Mouse (Mus musculus) gastrocnemius, adult 2 months (tissue): ENCODE measurements around the gene Sgip1. TPM values are rescaled to one million over a fixed set of nuclear protein-coding genes. Genes with fewer than 3 reads are reported as not detected.

Experiments used
- DNase-seq: peaks from one replicate; pipeline ENCODE4 v3.0.0; 2022
- H3K27ac ChIP-seq: fragments of 200-600 bp; 2 replicates; pipeline ENCODE4 v1.8.1; 2022; ENCODE audit warnings: mild to moderate bottlenecking
- H3K4me3 ChIP-seq: fragments of 200-600 bp; 2 replicates; pipeline ENCODE4 v1.8.1; 2022; ENCODE audit warnings: mild to moderate bottlenecking, moderate library complexity
- CTCF ChIP-seq: fragments of 200-600 bp; IDR thresholded peaks from 2 replicates; pipeline ENCODE4 v1.8.1; 2022; ENCODE audit warnings: antibody characterized with exemption, mild to moderate bottlenecking, moderate library complexity
- intact Hi-C: fragments of 180-260 bp; cut with DNase I; formaldehyde crosslinking; loops from one replicate; pipeline ENCODE4 v1.15.1; 2025
- total RNA-seq, 2 experiments: library from RNA; stranded (reverse); gene quantifications; 2 replicates each; pipeline ENCODE4 v1.2.3; 2021

Sgip1 gene
- total RNA-seq, 2 experiments from 2014 or later = 1.8 to 2.4 TPM

DNA sequence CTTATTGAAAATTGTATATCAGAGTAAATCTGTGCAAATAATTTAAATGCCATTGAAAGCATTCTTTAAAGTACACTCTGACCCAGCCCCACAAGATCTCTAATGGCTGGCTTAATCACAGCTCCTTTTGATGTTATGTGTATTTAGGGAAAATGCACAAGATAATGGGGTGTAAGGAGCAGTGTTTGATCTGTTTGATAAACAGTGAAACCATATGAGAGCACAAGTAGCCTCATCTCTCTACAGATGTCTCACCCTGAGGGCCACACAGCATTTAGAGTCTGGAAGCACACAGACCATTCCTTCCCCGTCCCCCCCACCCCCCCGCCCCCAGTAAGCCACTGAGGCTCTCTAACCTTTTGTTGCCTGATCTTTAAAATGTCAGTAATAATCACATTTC is 87.4 kb downstream of the Sgip1 start:
- intact Hi-C loops = no loop called here
- DNase-seq = no peak
- Histone ChIP-seq H3K27ac (no peak overlapping the region), H3K4me3 (no peak overlapping the region)
- TF ChIP-seq CTCF = no peak

DNA sequence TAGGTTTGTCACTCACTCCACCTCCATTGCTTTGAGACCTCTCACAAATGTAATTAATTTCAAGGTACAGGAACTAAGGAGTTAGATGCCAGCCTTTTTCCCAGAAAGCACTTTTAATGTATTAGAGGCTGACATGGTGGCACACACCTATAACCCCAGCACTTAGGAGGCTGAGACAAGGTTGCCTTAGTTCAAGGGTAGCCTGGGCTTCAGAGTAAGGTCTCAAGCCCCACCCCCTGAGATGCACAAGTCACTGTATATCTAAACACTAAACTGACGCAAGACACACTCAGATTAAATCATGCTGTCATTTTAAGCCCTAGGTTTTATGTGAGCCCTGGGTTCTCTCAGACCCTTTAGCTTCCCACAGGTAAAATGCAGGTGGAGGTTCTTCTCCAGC is 92.1 kb downstream of the Sgip1 start:
- intact Hi-C loops = no loop called here
- TF ChIP-seq CTCF = no peak
- no peak overlapping the region for H3K4me3 ChIP-seq
- no peak overlapping the region for H3K27ac ChIP-seq
- DNase-seq = no peak

DNA sequence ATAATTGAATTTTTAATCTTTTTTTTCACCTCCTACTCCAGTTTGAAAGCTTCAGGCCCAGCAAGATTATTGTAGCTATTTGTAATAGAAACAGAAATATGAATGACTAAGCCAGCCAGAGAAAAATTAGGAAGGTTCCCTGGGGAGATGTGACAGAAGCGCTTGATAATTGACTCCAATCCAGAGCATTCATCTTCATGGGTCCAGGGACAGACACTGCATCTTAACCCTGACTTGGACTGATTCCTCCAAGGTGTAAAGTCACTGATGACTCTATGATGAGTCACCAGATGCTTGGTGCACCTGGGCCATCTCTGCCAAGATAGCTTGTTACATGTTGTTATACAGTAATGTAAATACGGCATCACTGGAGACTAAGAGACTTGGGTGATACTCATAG is 92.6 kb downstream of the Sgip1 start:
- intact Hi-C loops = no loop called here
- no peak for DNase-seq
- no peak for TF ChIP-seq CTCF
- Histone ChIP-seq H3K27ac (no peak overlapping the region), H3K4me3 (no peak overlapping the region)

DNA sequence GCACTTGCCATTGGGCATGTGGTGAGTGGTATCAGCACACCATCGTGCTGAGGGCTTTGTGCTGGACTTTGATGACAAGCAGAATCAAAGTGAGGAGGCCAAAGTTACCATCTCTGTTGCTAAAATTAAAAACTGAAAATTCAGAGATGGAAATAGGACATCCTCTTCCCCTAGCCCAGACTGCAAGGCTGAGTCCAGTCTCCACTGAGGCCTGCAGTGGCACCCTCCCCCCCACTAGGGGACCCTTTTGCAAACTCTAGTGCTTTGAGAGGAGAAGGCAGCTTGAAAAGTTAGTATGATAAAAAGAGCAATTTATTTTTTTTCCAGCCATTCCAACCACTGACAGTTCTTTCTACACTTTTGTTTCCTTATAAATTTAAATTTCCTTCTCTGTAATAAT is 93.6 kb downstream of the Sgip1 start:
- Histone ChIP-seq H3K27ac (no peak overlapping the region), H3K4me3 (no peak overlapping the region)
- TF ChIP-seq CTCF = peak; percentile 46
- no peak for DNase-seq
- intact Hi-C loops = no loop called here

DNA sequence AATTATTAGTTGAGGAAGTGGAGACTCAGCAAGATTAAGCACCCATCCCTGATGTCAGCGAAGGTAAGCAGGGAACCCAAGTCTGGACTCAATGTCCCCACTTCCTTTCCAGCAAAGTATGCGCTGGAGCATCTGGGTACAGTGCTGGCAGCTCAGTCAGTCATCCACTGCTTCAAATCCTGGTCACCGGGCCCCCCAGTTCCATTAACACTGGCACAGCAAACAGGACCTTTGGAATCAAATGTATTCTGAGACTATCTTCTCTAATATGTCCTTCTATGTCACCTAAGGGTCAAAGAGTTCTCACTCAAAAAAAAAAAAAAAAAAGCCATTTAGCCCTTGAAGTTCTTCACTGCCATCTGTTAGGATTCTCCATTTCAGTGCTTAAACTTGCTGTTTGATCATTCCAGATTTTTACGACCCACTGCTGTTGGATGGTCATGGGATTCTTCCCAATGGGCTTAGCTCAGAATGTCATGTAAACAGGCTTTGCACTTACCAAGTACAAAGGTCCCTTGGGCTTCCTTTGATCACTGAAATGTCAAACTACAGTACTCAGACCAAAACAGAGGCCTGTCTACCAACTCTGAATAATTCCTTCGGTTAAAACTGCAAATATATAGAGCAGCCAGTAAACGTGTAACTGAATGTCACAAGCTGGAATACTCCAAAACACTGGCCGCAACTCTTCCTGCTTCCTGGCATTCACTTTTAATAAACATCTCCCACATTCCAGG is 99.1 kb downstream of the Sgip1 start:
- Histone ChIP-seq H3K27ac (peak overlapping the region; percentile 63), H3K4me3 (no peak overlapping the region)
- intact Hi-C loops = no loop called here
- TF ChIP-seq CTCF = no peak
- DNase-seq = no peak

DNA sequence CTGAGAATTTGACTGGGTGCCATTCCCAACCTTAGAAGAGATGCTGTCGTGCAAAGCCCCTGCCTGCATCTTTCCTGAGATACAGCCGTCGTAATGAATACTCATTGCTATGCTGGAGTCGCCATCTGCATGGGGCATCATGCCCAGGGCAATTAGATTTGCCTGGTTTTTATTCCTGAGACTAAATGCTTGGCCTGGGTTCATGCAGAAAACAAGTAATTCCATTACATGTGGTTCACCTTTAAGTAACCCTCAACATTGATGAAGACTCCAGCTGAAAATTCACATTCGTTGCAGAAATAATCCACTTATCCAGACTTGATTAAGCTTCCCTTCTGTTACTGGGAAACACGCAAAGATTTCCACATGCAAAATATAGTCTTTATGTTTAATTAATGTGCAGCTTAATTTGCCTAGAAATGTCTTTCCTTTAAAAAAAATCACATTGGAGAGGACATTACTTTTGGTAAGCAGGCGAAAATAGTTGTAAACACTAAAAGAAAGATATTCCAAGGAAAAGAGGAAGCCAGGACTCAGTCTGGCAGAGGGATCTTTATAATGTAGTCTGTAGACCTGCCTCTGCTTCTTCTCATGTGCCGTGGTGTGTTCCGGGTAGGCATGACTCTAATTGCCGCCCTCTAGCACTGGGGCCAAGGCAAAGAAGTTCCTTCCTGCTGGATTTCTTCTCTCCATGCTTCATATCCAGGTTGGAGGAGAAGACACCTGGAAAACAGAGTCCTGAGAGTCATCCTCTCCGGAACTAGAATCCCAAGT is 100.0 kb downstream of the Sgip1 start:
- DNase-seq = peak; percentile 29
- intact Hi-C loops = no loop called here
- no peak overlapping the region for H3K4me3 ChIP-seq
- peak overlapping the region; percentile 63 for H3K27ac ChIP-seq
- TF ChIP-seq CTCF = no peak

DNA sequence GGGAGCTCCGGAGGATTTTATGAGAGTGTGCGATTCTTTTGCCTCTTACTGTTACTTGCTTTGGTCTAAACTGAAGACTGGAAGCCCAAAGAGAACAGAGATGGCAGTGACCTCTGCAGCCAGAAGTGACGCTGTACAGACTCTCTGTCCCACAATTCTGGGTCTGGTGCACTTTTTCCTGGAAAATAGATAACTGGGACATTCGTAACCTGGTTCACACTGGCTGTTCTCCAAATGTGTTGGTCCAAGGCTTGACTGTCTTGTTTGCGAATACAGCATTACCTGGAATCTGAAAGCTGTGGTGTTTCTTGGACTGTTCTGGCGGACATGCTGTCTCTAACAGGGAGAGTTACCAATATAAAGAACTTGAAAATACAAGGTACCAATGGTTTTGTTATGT is 109.4 kb downstream of the Sgip1 start:
- H3K27ac ChIP-seq = no peak overlapping the region
- no peak for DNase-seq
- TF ChIP-seq CTCF = no peak
- H3K4me3 ChIP-seq = no peak overlapping the region
- intact Hi-C loops = no loop called here

DNA sequence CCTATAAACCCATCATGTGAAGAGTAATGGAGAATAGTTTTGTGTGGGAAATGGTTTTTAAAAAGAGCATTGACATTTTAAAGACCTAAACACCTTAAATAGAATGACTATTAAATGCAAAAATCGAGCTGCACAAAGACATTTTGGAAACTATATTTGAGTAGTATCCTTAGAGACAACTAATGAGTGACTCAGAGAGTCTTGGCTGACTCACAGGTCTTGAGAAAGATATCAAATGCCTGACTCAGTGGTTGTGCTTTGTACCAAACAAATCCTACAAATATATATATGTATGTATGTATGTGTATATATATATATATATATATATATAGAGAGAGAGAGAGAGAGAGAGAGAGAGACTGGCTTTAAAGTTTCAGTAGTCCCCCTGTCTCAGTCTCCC is 110.1 kb downstream of the Sgip1 start:
- intact Hi-C loops = no loop called here
- H3K4me3 ChIP-seq = no peak overlapping the region
- no peak for TF ChIP-seq CTCF
- H3K27ac ChIP-seq = no peak overlapping the region
- no peak for DNase-seq

DNA sequence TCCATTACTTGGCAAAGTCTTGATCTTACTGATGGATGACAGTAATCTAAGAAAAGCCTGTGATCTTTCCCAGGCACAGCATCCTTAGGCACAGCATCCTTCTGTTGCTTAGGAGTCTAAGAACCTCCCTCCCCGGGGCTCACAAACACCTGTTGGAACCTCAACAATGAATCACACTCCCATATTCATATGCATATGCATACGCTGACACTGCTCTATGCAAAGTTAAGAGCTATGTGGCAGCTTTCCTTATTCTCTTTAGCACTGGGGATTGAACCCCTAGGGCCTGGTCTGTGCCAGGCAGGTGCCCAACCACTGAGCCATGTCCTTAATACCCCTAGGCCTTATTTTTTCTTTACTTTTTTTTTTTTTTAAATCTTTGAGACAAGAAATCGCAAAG is 111.2 kb downstream of the Sgip1 start:
- intact Hi-C loops = no loop called here
- TF ChIP-seq CTCF = no peak
- Histone ChIP-seq H3K4me3 (no peak overlapping the region), H3K27ac (no peak overlapping the region)
- DNase-seq = no peak

DNA sequence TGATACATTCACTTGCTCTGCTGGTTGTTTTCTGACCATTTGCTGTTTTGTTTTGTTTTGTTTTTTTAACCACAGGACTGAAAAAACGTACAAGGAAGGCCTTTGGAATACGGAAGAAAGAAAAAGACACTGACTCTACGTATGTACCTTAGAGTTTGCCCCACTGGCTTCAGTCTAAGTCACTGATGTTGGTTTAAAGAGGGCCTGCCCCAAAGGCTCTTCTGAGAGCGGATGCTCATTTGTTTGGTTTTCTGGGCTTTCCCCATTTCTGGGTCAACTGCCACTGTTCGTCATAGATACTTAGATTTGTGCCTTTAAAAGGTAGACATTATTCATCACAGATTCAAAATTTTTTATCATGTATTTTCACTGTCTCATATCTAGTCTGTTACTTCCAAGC is 111.7 kb downstream of the Sgip1 start:
- Histone ChIP-seq H3K27ac (no peak overlapping the region), H3K4me3 (no peak overlapping the region)
- DNase-seq = no peak
- no peak for TF ChIP-seq CTCF
- intact Hi-C loops = no loop called here

DNA sequence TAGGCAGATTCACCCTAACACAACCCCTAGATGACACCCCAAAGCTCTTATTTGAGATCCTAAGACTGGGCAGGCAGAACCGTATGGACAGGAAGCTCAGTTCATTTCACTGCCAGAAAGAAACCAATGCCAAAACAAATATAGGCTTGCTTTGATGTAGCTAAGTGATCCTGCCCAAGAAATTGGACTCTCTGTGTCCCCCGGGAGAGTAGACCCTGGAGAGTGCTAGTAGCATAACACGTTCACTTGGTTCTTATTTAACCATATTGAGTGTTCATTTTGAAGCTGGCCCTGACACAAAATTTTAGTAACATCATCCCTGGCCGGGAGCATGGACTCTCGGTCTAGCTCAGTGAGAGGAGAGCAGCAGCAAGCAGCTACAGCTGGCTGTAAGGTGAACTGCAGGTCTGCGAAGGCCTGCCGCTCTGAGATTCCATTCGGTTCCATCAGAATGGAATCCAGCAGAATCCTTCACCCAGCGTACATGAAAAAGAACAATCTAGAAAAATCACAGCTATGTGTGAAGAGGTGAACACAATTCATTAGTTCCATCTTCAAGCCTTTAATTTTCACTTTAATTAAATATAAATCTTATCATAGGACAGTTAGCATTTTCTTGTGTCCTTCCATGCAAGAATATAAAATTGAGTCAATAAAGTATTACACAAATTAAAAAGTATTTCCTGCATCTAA is 112.4 kb downstream of the Sgip1 start:
- Histone ChIP-seq H3K4me3 (no peak overlapping the region), H3K27ac (0 out of 2 replicates have a peak overlapping the region, but pooled peaks have one; percentile 12)
- intact Hi-C loops = no loop called here
- peak; percentile 33 for DNase-seq
- peak; percentile 11; the same call in 1 of the 2 replicates for TF ChIP-seq CTCF

DNA sequence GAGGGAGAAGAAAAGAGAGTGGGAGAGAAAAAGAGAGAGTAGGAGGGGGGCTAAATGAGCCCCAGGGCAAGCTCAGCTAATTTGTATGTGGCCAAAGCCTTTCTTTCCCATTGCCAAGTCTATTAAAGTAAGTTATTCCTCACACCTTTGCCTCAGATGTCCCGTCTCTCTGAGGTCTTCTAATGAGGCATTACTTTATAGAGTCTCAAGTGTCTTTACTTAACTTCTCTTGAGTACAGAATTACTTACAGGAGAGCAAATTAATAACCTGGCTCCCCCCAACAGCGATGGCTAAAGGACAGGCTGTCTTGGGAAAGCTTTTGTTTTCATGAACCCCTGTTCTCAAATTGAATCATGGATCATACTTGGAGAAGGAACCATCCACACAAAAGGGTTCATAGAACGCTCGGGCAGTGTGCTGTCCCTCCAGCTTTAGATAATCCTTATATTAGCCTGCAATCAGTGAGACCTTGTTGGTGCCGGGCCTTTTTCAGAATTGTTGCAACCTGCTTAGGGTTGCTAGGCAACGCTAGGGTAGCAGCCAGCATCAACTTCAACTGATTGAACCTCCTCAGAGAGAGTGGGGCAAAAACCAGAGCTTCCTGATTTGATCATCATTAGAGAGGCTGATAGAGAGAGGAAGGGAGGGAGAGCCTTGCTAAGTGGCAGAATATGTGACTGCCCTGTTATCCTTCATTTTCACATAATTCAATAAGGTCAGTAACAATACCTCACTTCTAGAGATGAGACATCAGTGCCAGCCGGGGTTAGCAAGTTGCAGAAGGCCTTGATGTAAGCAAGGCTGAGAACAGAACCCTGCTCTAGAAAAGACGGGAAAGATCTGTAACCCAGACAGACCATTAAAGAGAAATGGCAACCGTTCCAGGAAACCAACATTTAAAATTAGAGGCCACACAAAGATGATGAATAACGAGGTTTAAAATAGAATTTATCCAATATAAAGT is 114.1 kb downstream of the Sgip1 start:
- no peak for DNase-seq

More for the DNA sequence above, 114.1 kb downstream of the Sgip1 start:
- Histone ChIP-seq H3K27ac (no peak overlapping the region), H3K4me3 (no peak overlapping the region)
- no peak for TF ChIP-seq CTCF
- intact Hi-C loops = no loop called here
